In the genomic region with DNA sequence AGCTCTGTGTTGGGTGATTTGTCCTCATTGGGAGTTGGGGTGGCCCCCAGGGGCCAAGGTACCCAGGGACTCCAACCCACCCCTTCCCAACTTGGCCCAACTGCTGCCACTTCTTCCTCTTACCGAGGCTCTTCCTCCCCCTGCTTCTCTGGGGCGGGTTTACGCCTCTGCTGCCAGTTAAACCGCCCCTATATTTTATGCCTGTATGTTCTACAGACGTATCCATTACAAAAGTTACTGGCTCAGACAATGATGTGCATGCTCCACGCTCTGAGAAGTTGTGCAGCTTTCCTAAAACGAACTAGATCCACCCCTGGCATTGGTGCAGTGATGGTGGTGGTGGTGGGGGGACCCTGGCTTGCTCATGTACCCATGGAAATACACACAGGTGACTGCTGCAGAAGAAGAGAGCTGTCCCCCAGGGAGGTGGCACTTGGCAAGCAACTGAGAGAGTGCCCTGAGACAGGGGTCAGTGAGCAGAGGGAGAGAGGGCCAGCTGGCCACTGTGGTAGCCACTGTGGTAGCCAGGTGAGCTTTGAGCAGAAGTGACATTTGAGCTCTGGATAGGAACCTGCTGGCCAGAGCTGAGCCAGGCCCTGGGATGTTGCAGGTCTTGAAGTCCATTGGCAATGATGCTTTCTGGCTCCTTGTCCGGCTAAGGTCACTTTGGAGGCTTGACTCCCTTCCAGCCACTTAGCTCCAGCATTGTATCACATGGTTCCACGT, we compare ENCODE assay signal across 11 mouse cellular contexts. TPM values are rescaled to one million over a fixed set of nuclear protein-coding genes. Genes with fewer than 3 reads are reported as not detected.
DNase-seq lines count a peak whose midpoint lies in the region; TF ChIP-seq lines count a peak whose summit lies in the region.
"Had no signal": no experiment of that assay in that cellular context is flagged by ENCODE, and none has a peak within 500 bp of the region (broad histone marks: within the 10 kb centered on the region; RNA-seq: fewer than 3 reads in every experiment).

No protein-coding gene starts in this region.

- peak; percentile 82 for DNase-seq in gastrocnemius, adult 2 months
- no peak for DNase-seq in gastrocnemius, postnatal 36 days
- DNase-seq in right cerebral cortex, adult 18-20 months, result peak; percentile 38
- DNase-seq in right cerebral cortex, postnatal 10 days (ENCODE audit: low spot score in 2 of 2), result no peak
- DNase-seq in kidney, postnatal 36 days, result peak; percentile 77 to 84
- no peak for DNase-seq in urinary bladder, postnatal 36 days (ENCODE audit: low spot score in 2 of 2)
- DNase-seq in testis, postnatal 10 days (ENCODE audit: low spot score), result no peak
- DNase-seq: heart, postnatal 4 days; lung, embryonic 14.5 days had no signal

- no peak for TF ChIP-seq CTCF in gastrocnemius, adult 2 months (IDR thresholded peaks at IDR 0.05)

- H3K27ac ChIP-seq in gastrocnemius, adult 2 months, result peak overlapping the region; percentile 70
- H3K27ac ChIP-seq: embryonic facial prominence, embryonic 12.5 days; midbrain, embryonic 15.5 days had no signal

- H3K4me3 ChIP-seq in gastrocnemius, adult 2 months, result peak overlapping the region; percentile 33
- H3K4me3 ChIP-seq: embryonic facial prominence, embryonic 12.5 days; midbrain, embryonic 15.5 days had no signal

- intact Hi-C loops in gastrocnemius, adult 2 months (cut with DNase I), result no loop called here
- intact Hi-C loops in gastrocnemius, postnatal 36 days (cut with DNase I), result loop anchor here (2.0 kb wide), 1 partner anchor 14 kb away; no protein-coding TSS in a partner anchor

RNA-seq across cellular contexts. Expression of a gene that starts 18.2 kb away (rescaled TPM):
- total RNA-seq in gastrocnemius, adult 2 months (2021), result 10 to 100 TPM; 22.5 to 46.8 TPM
- 10 to 100 TPM; 36.6 to 37.6 TPM for total RNA-seq in gastrocnemius, postnatal 36 days (2021)

Comparison
In these comparisons a context has a peak if more than half of its experiments do, and no peak if none do; other contexts are left out.
1. DNase-seq: peak in gastrocnemius, adult 2 months (single experiment), right cerebral cortex, adult 18-20 months (single experiment) and kidney, postnatal 36 days (2 of 2); none in gastrocnemius, postnatal 36 days (0 of 2), right cerebral cortex, postnatal 10 days (0 of 2), urinary bladder, postnatal 36 days (0 of 2) and testis, postnatal 10 days (single experiment).